Mouse (Mus musculus): Measurements from ENCODE around the gene Nhlrc3.

GRCm38 (mm10) chr3:53477468-53477867 is 14.3 kb upstream of the Nhlrc3 start:
- TF ChIP-seq ZC3H11A (IDR thresholded peaks at IDR 0.05; ENCODE audit: borderline replicate concordance, low read depth, low read length) (no peak), ZNF384 (IDR thresholded peaks at IDR 0.05; ENCODE audit: low read depth, low read length) (no peak), CHD2 (IDR thresholded peaks at IDR 0.05; ENCODE audit: low read depth, low read length) (no peak), MAFK (IDR thresholded peaks at IDR 0.05; ENCODE audit: insufficient read depth, low read depth, low read length) (no peak)

Measured in ES-E14 (cell line).